Mouse (Mus musculus): ENCODE data around the gene Reep3.

Reep3 gene

GRCm38 (mm10) chr10:67098408-67099050 is 1.8 kb upstream of the Reep3 start:
- CTCF ChIA-PET = no interaction called here
- POLR2A ChIA-PET = interaction anchor here (0.6 to 16.6 kb wide), 46 partner anchors 9 to 440 kb away, joined by 3 to 354 read pairs (median 4); no protein-coding TSS in a partner anchor

- ChIA-PET CTCF (interaction anchor here in 3 of 4 experiments (0.5 to 0.9 kb wide), 5 partner anchors 44 to 204 kb away, joined by 3 to 6 read pairs (median 3); no protein-coding TSS in a partner anchor), POLR2A (interaction anchor here (0.6 to 16.6 kb wide), 51 partner anchors 10 to 882 kb away, joined by 3 to 354 read pairs (median 5); no protein-coding TSS in a partner anchor)
These were observed 849 bp upstream of the Reep3 start for GRCm38 (mm10) chr10:67097437-67098150.

DNA sequence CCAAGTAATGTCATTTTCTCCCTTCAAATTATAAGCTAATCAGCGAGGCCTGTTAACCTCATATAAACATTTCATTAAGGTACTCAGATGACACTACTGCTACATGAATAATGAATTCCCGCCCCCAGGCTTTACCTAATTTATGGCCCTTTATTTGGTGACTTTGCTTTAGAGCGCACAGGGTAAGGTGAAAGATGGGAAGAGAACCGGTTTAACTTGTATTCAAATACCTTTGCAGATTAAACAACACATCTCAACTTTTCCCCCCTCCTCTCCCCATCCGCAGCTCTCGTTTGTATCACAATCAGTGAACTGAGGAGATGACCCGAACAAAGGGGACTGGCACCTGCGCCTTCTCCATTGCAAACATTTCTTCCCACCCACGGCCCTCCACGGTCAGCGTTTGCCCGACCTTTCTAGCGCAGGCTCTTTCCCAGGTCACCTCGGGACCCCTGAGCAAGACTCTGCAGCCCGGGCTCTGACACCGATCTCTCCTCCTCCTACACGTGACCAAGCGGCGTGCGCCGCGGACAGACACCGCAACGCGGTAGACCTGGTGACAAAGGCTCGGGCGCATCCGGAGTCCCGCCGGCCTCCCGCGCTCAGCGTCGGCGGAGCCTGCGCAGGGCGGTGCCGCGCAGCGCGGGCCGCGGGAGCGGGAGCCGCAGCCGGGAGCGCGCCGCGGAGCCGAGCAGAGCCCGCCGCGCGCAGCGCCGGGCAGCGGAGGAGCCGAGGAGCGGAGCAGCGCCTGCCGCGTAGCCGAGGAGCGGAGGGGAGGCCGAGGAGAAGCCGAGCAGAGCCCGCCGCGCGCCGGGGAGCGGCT is 736 bp downstream of the Reep3 start, which contains the start of gene Jmjd1c:
Gene Jmjd1c, plus strand, starts transcription at position 328 of the 823 bp plus-strand sequence.
- POLR2A ChIA-PET = interaction anchor here (0.6 to 16.6 kb wide), 44 partner anchors 12 to 185 kb away, joined by 3 to 354 read pairs (median 4); no protein-coding TSS in a partner anchor

GRCm38 (mm10) chr10:67094922-67095321 is 1.8 kb downstream of the Reep3 start:
- POLR2A ChIA-PET = interaction anchor here (0.5 to 16.6 kb wide), 26 partner anchors 11 to 1042 kb away, joined by 3 to 354 read pairs (median 4); no protein-coding TSS in a partner anchor

More for the DNA sequence above, 736 bp downstream of the Reep3 start, which contains the start of gene Jmjd1c:
- CTCF ChIA-PET = interaction anchor here in 2 of 4 experiments (1.0 to 1.2 kb wide), 2 partner anchors 12 to 92 kb away, joined by 3 to 5 read pairs; no protein-coding TSS in a partner anchor

DNA sequence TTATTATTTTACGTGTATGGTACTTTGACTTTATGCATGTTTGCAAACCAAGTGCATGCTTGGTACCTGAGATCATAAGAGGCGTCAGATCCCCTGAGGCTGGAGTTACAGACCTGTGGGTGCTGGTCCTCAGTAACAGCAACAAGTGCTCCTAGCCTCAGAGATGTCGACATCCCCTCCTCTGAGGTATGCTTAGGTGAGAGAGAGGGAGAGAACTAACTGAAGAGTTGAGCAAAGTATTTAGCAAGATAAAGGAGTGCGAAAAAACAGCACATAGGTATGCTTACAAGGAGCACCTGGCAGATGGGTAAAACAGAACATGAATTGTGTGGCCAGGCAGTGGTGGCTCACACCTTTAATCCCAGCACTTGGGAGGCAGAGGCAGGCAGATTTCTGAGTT is 6.1 kb downstream of the Reep3 start:
- CTCF ChIA-PET = no interaction called here
- POLR2A ChIA-PET = no interaction called here

More at GRCm38 (mm10) chr10:67094922-67095321, 1.8 kb downstream of the Reep3 start:
- CTCF ChIA-PET = interaction anchor here in 1 of 4 experiments (1.2 kb wide), 1 partner anchor 11 kb away, joined by 5 read pairs; no protein-coding TSS in a partner anchor

- ChIA-PET POLR2A (interaction anchor here in 3 of 4 experiments (0.5 to 12.0 kb wide), 9 partner anchors 9 to 176 kb away, joined by 3 to 354 read pairs (median 5); partner anchors contain the start of genes Jmjd1c (in 2 of the 3) and Reep3 (in 2 of the 3)), CTCF (no interaction called here)
These were observed 9.1 kb downstream of the Reep3 start for GRCm38 (mm10) chr10:67087447-67088226.

DNA sequence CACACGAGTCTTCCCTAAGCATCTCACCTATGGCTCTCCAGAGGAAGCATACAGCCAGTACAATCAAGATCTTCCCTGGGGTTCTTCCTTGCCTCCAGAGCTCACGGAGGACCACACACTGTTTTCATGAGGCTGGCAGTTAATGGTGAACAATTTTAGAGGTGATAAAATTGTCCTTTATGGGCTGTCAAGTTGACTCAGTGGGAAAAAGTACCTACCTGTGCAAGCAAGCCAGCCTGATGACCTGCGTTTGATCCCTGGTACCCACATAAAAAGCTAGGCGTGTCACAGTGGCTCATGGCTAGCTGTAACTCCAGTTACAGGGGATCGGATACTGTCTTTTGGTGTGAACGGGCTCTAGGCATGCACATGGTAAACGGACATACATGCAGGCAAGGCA is 10.8 kb downstream of the Reep3 start:
- POLR2A ChIA-PET = interaction anchor here in 3 of 4 experiments (0.6 to 12.0 kb wide), 17 partner anchors 11 to 174 kb away, joined by 3 to 354 read pairs (median 4); partner anchors contain the start of genes Jmjd1c (in 2 of the 3) and Reep3 (in 2 of the 3)
- CTCF ChIA-PET = interaction anchor here in 1 of 4 experiments (0.5 to 1.3 kb wide), 2 partner anchors 14 to 172 kb away, joined by 3 read pairs; no protein-coding TSS in a partner anchor

DNA sequence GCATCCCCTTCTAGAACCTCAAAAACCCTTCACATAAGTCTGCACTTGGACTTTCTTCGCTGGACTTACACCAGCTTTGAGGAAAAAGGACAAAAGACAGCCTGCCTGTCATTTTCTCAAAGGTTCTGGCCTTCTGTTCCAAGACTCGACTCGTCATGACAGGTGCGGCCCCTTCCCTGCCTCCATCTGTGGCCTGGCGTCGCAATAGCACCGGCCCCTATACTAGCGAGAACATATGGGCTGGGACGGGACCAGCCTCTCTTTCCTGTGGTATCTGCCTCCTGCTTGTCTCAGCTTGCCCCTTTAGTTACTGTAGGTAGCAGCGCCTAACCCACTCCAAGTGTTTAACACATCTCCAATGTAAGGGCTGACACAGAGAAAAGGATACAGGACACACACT is 11.6 kb downstream of the Reep3 start:
- ChIA-PET CTCF (interaction anchor here in 2 of 4 experiments (0.5 to 0.6 kb wide), 2 partner anchors 14 to 172 kb away, joined by 3 read pairs; no protein-coding TSS in a partner anchor), POLR2A (interaction anchor here (1.1 to 12.0 kb wide), 24 partner anchors 12 to 187 kb away, joined by 3 to 354 read pairs (median 9); partner anchors contain the start of genes Jmjd1c (in 2 of the 4) and Reep3 (in 2 of the 4))

- ChIA-PET POLR2A (interaction anchor here (0.6 to 12.0 kb wide), 89 partner anchors 11 to 1059 kb away, joined by 3 to 354 read pairs (median 5); partner anchors contain the start of genes Jmjd1c (in 3 of the 4), Reep3 (in 2 of the 4), Ado (in 1 of the 4) and Nrbf2 (in 1 of the 4)), CTCF (interaction anchor here (0.7 to 1.9 kb wide), 9 partner anchors 12 to 223 kb away, joined by 3 to 7 read pairs (median 5); partner anchors contain the start of gene Jmjd1c (in 1 of the 4))
These were observed 13.1 kb downstream of the Reep3 start for GRCm38 (mm10) chr10:67083446-67084166.

DNA sequence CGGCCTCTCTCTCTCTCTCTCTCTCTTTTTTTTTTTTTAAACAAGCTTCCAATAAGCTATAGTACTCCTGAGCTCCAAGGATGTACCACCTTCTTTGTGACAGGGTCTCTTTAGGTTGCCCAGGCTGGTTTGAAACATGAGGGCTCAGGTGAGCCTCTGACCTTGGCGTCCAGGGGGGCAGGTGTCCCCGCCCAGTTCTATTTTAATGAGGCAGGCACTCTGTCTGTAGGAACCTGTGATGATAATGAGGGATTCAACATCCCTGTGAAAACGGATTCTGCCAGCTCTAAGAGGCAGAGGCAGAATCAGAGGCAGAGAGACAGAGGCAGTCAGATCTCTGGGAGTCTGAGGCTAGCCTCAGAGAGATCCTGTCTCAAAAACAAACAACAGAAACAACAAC is 14.2 kb downstream of the Reep3 start:
- POLR2A ChIA-PET = interaction anchor here (0.6 to 12.0 kb wide), 49 partner anchors 11 to 202 kb away, joined by 3 to 354 read pairs (median 6); partner anchors contain the start of genes Jmjd1c (in 3 of the 4), Reep3 (in 2 of the 4) and Nrbf2 (in 1 of the 4)
- CTCF ChIA-PET = interaction anchor here in 3 of 4 experiments (0.6 to 1.9 kb wide), 5 partner anchors 29 to 219 kb away, joined by 3 to 6 read pairs (median 4); no protein-coding TSS in a partner anchor

GRCm38 (mm10) chr10:67081206-67082007 is 15.3 kb downstream of the Reep3 start:
- CTCF ChIA-PET = interaction anchor here in 3 of 4 experiments (0.5 to 1.1 kb wide), 6 partner anchors 19 to 904 kb away, joined by 3 to 6 read pairs (median 5); no protein-coding TSS in a partner anchor
- POLR2A ChIA-PET = interaction anchor here (0.5 to 12.0 kb wide), 44 partner anchors 9 to 170 kb away, joined by 3 to 354 read pairs (median 4); partner anchors contain the start of genes Jmjd1c (in 2 of the 4) and Reep3 (in 2 of the 4)

- ChIA-PET POLR2A (interaction anchor here (0.5 to 12.0 kb wide), 39 partner anchors 8 to 168 kb away, joined by 3 to 354 read pairs (median 4); partner anchors contain the start of genes Jmjd1c (in 3 of the 4) and Reep3 (in 2 of the 4)), CTCF (interaction anchor here (0.6 to 1.4 kb wide), 5 partner anchors 76 to 168 kb away, joined by 3 to 5 read pairs (median 3); no protein-coding TSS in a partner anchor)
These were observed 17.7 kb downstream of the Reep3 start for GRCm38 (mm10) chr10:67079030-67079429.

DNA sequence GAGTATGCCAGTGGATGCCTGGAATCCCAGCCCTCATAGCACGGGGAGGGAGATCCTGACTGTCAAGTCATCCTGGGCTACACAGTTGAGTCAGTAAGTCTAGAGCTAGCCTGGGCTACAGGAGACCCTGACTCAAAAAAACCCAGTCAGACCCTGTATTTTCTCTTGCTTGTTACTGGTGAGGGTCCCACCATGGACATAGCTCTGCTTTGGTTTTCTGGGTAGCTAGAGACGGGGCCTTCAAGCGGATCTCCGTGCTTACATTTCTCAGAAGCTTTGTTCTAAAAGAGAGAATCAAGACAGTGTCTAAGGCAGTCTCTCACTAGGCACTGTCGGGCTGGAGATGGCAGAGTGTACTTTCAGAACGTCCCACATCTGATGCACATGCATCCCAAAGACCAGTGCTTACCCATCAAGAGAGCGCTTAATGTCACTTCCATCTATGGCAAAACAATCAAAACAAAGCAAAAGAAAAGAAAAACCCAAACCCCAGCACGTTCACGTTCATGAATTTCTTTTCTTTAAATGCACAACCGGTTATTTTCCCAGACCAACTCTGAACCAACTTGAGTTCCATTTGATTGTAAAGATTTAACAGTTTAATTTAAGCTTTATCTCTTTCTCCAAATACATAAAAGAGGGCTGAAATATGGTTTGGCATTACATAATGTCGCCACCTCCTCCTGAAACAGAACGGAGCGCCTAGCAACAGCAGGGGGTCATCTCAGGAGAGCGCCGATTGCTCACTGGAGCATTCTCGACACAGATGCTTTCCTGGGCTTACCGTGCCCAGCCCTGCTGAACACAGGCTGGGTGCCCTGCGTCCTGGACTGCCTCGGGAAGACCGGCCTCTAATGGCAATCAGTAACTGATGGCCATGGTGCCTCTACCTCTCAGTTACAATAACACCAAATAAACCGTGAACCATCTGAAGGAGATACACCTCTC is 20.5 kb downstream of the Reep3 start:
- ChIA-PET CTCF (interaction anchor here in 1 of 4 experiments (0.6 kb wide), 1 partner anchor 238 kb away, joined by 3 read pairs; no protein-coding TSS in a partner anchor), POLR2A (interaction anchor here in 3 of 4 experiments (0.7 to 3.1 kb wide), 13 partner anchors 9 to 161 kb away, joined by 3 to 13 read pairs (median 4); partner anchors contain the start of gene Jmjd1c (in 1 of the 3))

- ChIA-PET POLR2A (interaction anchor here in 1 of 4 experiments (2.7 to 5.1 kb wide), 2 partner anchors 8 to 26 kb away, joined by 15 to 50 read pairs; no protein-coding TSS in a partner anchor), CTCF (no interaction called here)
These were observed 23.2 kb downstream of the Reep3 start for GRCm38 (mm10) chr10:67073577-67073976.

Measured in embryonic stem cell, embryonic (primary cell).